Mouse (Mus musculus) MEL (cell line): ENCODE data around the gene Rergl. TPM values are rescaled to one million over a fixed set of nuclear protein-coding genes. Genes with fewer than 3 reads are reported as not detected.
A peak's percentile ranks its signal among the peaks of the same experiment; 100 is the strongest.

ENCODE experiments used
- DNase-seq: peaks from one replicate; pipeline ENCODE4 v3.0.0; 2011; ENCODE audit warnings: low read depth, low spot score
- H3K27ac ChIP-seq: 2 replicates; pipeline ENCODE4 v1.5.1; 2012; ENCODE audit warnings: low read depth, mild to moderate bottlenecking, control low read depth, low read length, moderate library complexity; ENCODE audit not compliant: control insufficient read depth
- H3K27me3 ChIP-seq, 2 experiments: fragments of 150-350 bp in 1 of 2; sonication (generic) in 1 of 2; 2 replicates each; pipeline ENCODE4 v1.6.1; 2012; ENCODE audit warnings: low read length in 2 of 2, mild to moderate bottlenecking in 2 of 2, improper control_type of control experiment in 1 of 2, moderate library complexity in 1 of 2; ENCODE audit not compliant: insufficient read depth in 2 of 2, control insufficient read depth in 1 of 2
- H3K36me3 ChIP-seq, 2 experiments: 2 replicates each; pipeline ENCODE4 v1.6.1; 2012 to 2014; ENCODE audit warnings: low read length in 2 of 2, improper control_type of control experiment in 1 of 2, inconsistent platforms in 1 of 2, mild to moderate bottlenecking in 1 of 2; ENCODE audit not compliant: insufficient read depth in 2 of 2, control insufficient read depth in 1 of 2
- H3K4me1 ChIP-seq, 2 experiments: fragments of 150-350 bp in 1 of 2; sonication (generic) in 1 of 2; 2 replicates each; pipeline ENCODE4 v1.6.1; 2012; ENCODE audit warnings: low read length in 2 of 2, improper control_type of control experiment in 1 of 2, mild to moderate bottlenecking in 1 of 2; ENCODE audit not compliant: insufficient read depth in 2 of 2, control insufficient read depth in 1 of 2
- H3K4me3 ChIP-seq, 2 experiments: fragments of 150-350 bp in 1 of 2; sonication (generic) in 1 of 2; 2 replicates each; pipeline ENCODE4 v1.5.1; 2012; ENCODE audit warnings: low read depth in 2 of 2, low read length in 2 of 2, mild to moderate bottlenecking in 2 of 2, moderate library complexity in 2 of 2, control low read depth in 1 of 2, improper control_type of control experiment in 1 of 2; ENCODE audit not compliant: control insufficient read depth in 1 of 2, insufficient read depth in 1 of 2
- H3K79me2 ChIP-seq: 2 replicates; pipeline ENCODE4 v1.6.1; 2012; ENCODE audit warnings: mild to moderate bottlenecking, low read length, moderate library complexity; ENCODE audit not compliant: control insufficient read depth, poor library complexity, insufficient read depth
- H3K9ac ChIP-seq: 2 replicates; pipeline ENCODE4 v1.6.1; 2012; ENCODE audit warnings: low read depth, mild to moderate bottlenecking, control low read depth, low read length, moderate library complexity; ENCODE audit not compliant: control insufficient read depth, poor library complexity, severe bottlenecking
- H3K9me3 ChIP-seq: fragments of 150-350 bp; sonication (generic); replicated peaks from 2 replicates; pipeline ENCODE4 v1.6.1; 2012; ENCODE audit warnings: mild to moderate bottlenecking, low read length, improper control_type of control experiment, moderate library complexity; ENCODE audit not compliant: insufficient read depth
- BHLHE40 ChIP-seq: IDR thresholded peaks from 2 replicates; pipeline ENCODE4 v1.6.1; 2012; ENCODE audit warnings: low read depth, mild to moderate bottlenecking, inconsistent platforms, low read length, improper control_type of control experiment, borderline replicate concordance
- CHD1 ChIP-seq: IDR thresholded peaks from 2 replicates; pipeline ENCODE4 v1.6.1; 2012; ENCODE audit warnings: low read depth, mild to moderate bottlenecking, inconsistent platforms, low read length, improper control_type of control experiment
- CTCF ChIP-seq, 3 experiments: IDR thresholded peaks in 2 of 3; conservative IDR thresholded peaks in 1 of 3; 2 replicates each; pipeline ENCODE4 v1.5.1; 2011 to 2012; ENCODE audit warnings: low read length in 3 of 3, low read depth in 2 of 3, mild to moderate bottlenecking in 2 of 3, improper control_type of control experiment in 1 of 3, inconsistent platforms in 1 of 3, mixed read lengths in 1 of 3, moderate library complexity in 1 of 3; ENCODE audit not compliant: control insufficient read depth in 1 of 3, insufficient read depth in 1 of 3, poor library complexity in 1 of 3, severe bottlenecking in 1 of 3
- E2F4 ChIP-seq: IDR thresholded peaks from 2 replicates; pipeline ENCODE4 v1.6.1; 2011; ENCODE audit warnings: low read depth, low read length, improper control_type of control experiment, borderline replicate concordance
- EP300 ChIP-seq, 2 experiments: IDR thresholded peaks; 2 replicates each; pipeline ENCODE4 v1.6.1; 2011; ENCODE audit warnings: improper control_type of control experiment in 2 of 2, low read length in 2 of 2, low read depth in 1 of 2, mild to moderate bottlenecking in 1 of 2
- GABPA ChIP-seq: IDR thresholded peaks from 2 replicates; pipeline ENCODE4 v1.6.1; 2012; ENCODE audit warnings: low read depth, mild to moderate bottlenecking, inconsistent platforms, low read length, improper control_type of control experiment, moderate library complexity
- GATA1 ChIP-seq: IDR thresholded peaks from 2 replicates; pipeline ENCODE4 v1.6.1; 2011; ENCODE audit warnings: low read depth, low read length, improper control_type of control experiment
- HCFC1 ChIP-seq: IDR thresholded peaks from 2 replicates; pipeline ENCODE4 v1.6.1; 2012; ENCODE audit warnings: low read depth, mild to moderate bottlenecking, inconsistent platforms, low read length, improper control_type of control experiment, moderate library complexity
- KAT2A ChIP-seq: conservative IDR thresholded peaks from 2 replicates; pipeline ENCODE4 v1.6.1; 2012; ENCODE audit warnings: low read depth, low read length, improper control_type of control experiment, inconsistent platforms
- MAX ChIP-seq: IDR thresholded peaks from 2 replicates; pipeline ENCODE4 v1.6.1; 2011; ENCODE audit warnings: low read length, improper control_type of control experiment
- MAZ ChIP-seq: IDR thresholded peaks from 2 replicates; pipeline ENCODE4 v1.6.1; 2012; ENCODE audit warnings: low read depth, mild to moderate bottlenecking, inconsistent platforms, low read length, improper control_type of control experiment
- MYC ChIP-seq: IDR thresholded peaks from 2 replicates; pipeline ENCODE4 v1.6.1; 2011; ENCODE audit warnings: low read depth, mild to moderate bottlenecking, low read length, improper control_type of control experiment, moderate library complexity
- NRF1 ChIP-seq: IDR thresholded peaks from 2 replicates; pipeline ENCODE4 v1.6.1; 2014; ENCODE audit warnings: low read depth, mild to moderate bottlenecking, inconsistent platforms, low read length, improper control_type of control experiment, moderate library complexity; ENCODE audit not compliant: poor library complexity, insufficient read depth, severe bottlenecking
- POLR2A ChIP-seq, 2 experiments: IDR thresholded peaks; 2 replicates each; pipeline ENCODE4 v1.6.1; 2011 to 2012; ENCODE audit warnings: low read length in 2 of 2, mild to moderate bottlenecking in 2 of 2, control low read depth in 1 of 2, improper control_type of control experiment in 1 of 2, low read depth in 1 of 2, moderate library complexity in 1 of 2; ENCODE audit not compliant: control insufficient read depth in 1 of 2, insufficient read depth in 1 of 2, poor library complexity in 1 of 2
- POLR2AphosphoS5 ChIP-seq: IDR thresholded peaks from 2 replicates; pipeline ENCODE4 v1.6.1; 2012; ENCODE audit warnings: low read depth, borderline replicate concordance, mild to moderate bottlenecking, inconsistent platforms, low read length, moderate library complexity, mixed read lengths
- RAD21 ChIP-seq: IDR thresholded peaks from 2 replicates; pipeline ENCODE4 v1.6.1; 2011; ENCODE audit warnings: mild to moderate bottlenecking, low read depth, low read length, improper control_type of control experiment
- RCOR1 ChIP-seq: IDR thresholded peaks from 2 replicates; pipeline ENCODE4 v1.6.1; 2012; ENCODE audit warnings: low read depth, mild to moderate bottlenecking, inconsistent platforms, low read length, improper control_type of control experiment
- SMC3 ChIP-seq: IDR thresholded peaks from 2 replicates; pipeline ENCODE4 v1.6.1; 2011; ENCODE audit warnings: low read depth, low read length, improper control_type of control experiment
- TAL1 ChIP-seq: IDR thresholded peaks from 2 replicates; pipeline ENCODE4 v1.6.1; 2012; ENCODE audit warnings: mild to moderate bottlenecking, inconsistent platforms, low read length, moderate library complexity, mixed read lengths
- TCF12 ChIP-seq: IDR thresholded peaks from 2 replicates; pipeline ENCODE4 v1.6.1; 2014; ENCODE audit warnings: low read depth, mild to moderate bottlenecking, inconsistent platforms, low read length, improper control_type of control experiment, moderate library complexity
- UBTF ChIP-seq: IDR thresholded peaks from 2 replicates; pipeline ENCODE4 v1.6.1; 2012; ENCODE audit warnings: low read depth, mild to moderate bottlenecking, inconsistent platforms, low read length, improper control_type of control experiment, moderate library complexity, borderline replicate concordance; ENCODE audit not compliant: insufficient read depth
- USF2 ChIP-seq, 2 experiments: IDR thresholded peaks; 2 replicates each; pipeline ENCODE4 v1.6.1; 2011 to 2012; ENCODE audit warnings: improper control_type of control experiment in 2 of 2, low read length in 2 of 2, borderline replicate concordance in 1 of 2, inconsistent platforms in 1 of 2, low read depth in 1 of 2, mild to moderate bottlenecking in 1 of 2; ENCODE audit not compliant: insufficient read depth in 1 of 2
- ZC3H11A ChIP-seq: IDR thresholded peaks from 2 replicates; pipeline ENCODE4 v1.6.1; 2012; ENCODE audit warnings: low read depth, mild to moderate bottlenecking, inconsistent platforms, low read length, improper control_type of control experiment
- ZKSCAN1 ChIP-seq: IDR thresholded peaks from 2 replicates; pipeline ENCODE4 v1.6.1; 2012; ENCODE audit warnings: low read depth, mild to moderate bottlenecking, inconsistent platforms, low read length, improper control_type of control experiment, moderate library complexity
- ZNF384 ChIP-seq: IDR thresholded peaks from 2 replicates; pipeline ENCODE4 v1.6.1; 2012; ENCODE audit warnings: low read depth, mild to moderate bottlenecking, inconsistent platforms, low read length, improper control_type of control experiment
- polyA plus RNA-seq, 2 experiments: library from polyadenylated mRNA; stranded (reverse) in 1 of 2; unstranded in 1 of 2; fragments of >175 nt in 1 of 2; fragments of >200 nt in 1 of 2; gene quantifications; 2 replicates each; pipeline versions ENCODE4 v1.2.1 to v1.2.4; 2012; ENCODE audit warnings: low replicate concordance in 2 of 2, low read depth in 1 of 2; ENCODE audit not compliant: insufficient read length in 2 of 2, insufficient read depth in 1 of 2, missing spikeins in 1 of 2
- total RNA-seq: library from RNA; depleted of rRNA; stranded (reverse); fragments of 300-350 nt; gene quantifications from 2 replicates; pipeline ENCODE4 v1.2.3, GENCODE M21; 2012; rRNA removed

The Rergl gene
- not detected in 2 replicates for total RNA-seq
- not detected for polyA plus RNA-seq

DNA sequence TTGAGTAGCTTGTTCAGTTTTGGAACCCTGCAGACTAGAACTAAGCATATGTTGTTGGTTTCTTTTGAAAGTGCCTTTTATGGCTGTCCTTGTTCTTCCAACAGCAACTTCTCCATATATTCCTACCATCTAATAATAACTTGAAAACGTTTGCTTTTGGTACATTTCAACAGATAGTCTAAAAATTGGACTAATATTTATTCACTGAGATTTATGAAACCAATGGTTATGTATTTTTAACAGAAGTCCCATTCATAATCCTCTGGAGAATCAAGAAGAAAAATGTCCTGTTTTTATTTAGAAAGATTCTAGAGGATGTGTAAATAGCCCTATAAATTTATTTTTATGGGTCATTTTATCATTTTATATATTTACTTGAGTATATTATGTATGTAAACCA, at the start of gene Rergl:
Gene Rergl, minus strand, starts transcription at position 101 of the 400 bp plus-strand sequence.
- Histone ChIP-seq H3K36me3 (no peaks in the 10 kb centered on the region), H3K27ac (no peak within 1 kb of the TSS), H3K79me2 (no peaks in the 10 kb centered on the region), H3K9ac (no peak within 1 kb of the TSS), H3K27me3 (no peaks in the 10 kb centered on the region), H3K9me3 (no peaks in the 10 kb centered on the region), H3K4me3 (no peak within 1 kb of the TSS), H3K4me1 (no peaks in the 10 kb centered on the region)
- TF ChIP-seq HCFC1 (no peak), GABPA (no peak), NRF1 (no peak)
- DNase-seq: no peak

DNA sequence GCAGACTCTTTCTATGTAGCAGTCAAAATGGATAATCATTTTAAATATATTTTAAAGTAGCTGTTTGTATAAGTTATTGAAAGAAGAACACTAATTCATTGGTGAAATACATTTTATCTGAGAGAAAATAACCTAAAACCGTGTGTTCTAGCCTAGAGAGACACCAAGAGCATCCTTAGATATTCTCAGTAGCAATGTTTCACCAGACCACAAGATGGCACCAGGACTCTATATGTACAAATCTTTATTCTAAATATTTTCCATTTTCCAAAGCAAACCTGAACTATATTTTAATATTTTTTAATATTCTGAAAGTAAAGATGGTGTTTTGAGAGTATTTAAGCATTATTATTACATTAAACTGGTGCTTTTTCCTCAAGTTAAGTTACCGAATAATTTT, 36.7 kb upstream of the Rergl start:
- Histone ChIP-seq H3K36me3 (no peaks in the 10 kb centered on the region), H3K79me2 (no peaks in the 10 kb centered on the region), H3K9ac (no peak overlapping the region), H3K4me3 (no peak overlapping the region), H3K27ac (no peak overlapping the region), H3K9me3 (no peaks in the 10 kb centered on the region), H3K4me1 (no peaks in the 10 kb centered on the region), H3K27me3 (no peaks in the 10 kb centered on the region)
- peak; percentile 58 for TF ChIP-seq RAD21
- TF ChIP-seq SMC3: peak; percentile 34
- TF ChIP-seq MAX: no peak
- no peak for TF ChIP-seq E2F4
- no peak for TF ChIP-seq POLR2A (IDR thresholded peaks at IDR 0.05; ENCODE audit: control insufficient read depth in 1 of 2, insufficient read depth in 1 of 2, low read depth in 1 of 2, low read length in 2 of 2, poor library complexity in 1 of 2)
- TF ChIP-seq GATA1: no peak
- no peak for TF ChIP-seq ZC3H11A
- TF ChIP-seq GABPA: no peak
- TF ChIP-seq CTCF (IDR thresholded peaks at IDR 0.05 in 2 of 3, conservative IDR thresholded peaks at IDR 0.05 in 1 of 3; ENCODE audit: control insufficient read depth in 1 of 3, insufficient read depth in 1 of 3, low read depth in 2 of 3, low read length in 3 of 3, poor library complexity in 1 of 3, severe bottlenecking in 1 of 3): peak in 1 of 3 experiments; percentile 41; a peak in 2 of 6 replicates
- TF ChIP-seq CHD1: no peak
- peak; percentile 8 for DNase-seq

DNA sequence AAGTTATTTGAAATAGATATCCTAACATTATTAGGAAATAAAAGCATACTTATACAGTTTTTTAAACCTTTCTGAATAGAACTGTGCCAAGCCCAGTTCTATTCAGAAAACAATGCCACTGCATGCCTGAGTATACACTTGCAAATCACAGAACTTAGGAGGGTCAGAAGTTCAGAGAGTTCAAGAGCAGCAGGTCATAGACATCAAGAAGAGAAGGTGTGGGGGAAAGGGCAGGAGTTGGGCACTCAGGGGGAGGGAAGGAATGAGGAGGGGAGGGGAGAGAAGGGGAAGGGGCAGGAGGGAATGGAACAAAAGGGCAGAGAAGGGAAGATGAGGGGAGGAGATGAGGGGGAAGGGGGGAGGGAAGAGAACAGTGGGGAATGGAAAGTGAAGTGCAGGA, 23.6 kb upstream of the Rergl start:
- H3K79me2 ChIP-seq: no peaks in the 10 kb centered on the region
- no peak overlapping the region for H3K27ac ChIP-seq
- H3K4me3 ChIP-seq: no peak overlapping the region
- H3K4me1 ChIP-seq: no peaks in the 10 kb centered on the region
- H3K36me3 ChIP-seq: no peaks in the 10 kb centered on the region
- H3K9ac ChIP-seq: no peak overlapping the region
- H3K27me3 ChIP-seq: no peaks in the 10 kb centered on the region
- no peaks in the 10 kb centered on the region; the same call in 1 of the 2 replicates for H3K9me3 ChIP-seq
- no peak for DNase-seq
- no peak for TF ChIP-seq TAL1
- no peak for TF ChIP-seq BHLHE40
- TF ChIP-seq KAT2A: no peak
- no peak for TF ChIP-seq MYC
- no peak for TF ChIP-seq RCOR1
- TF ChIP-seq ZC3H11A: no peak
- TF ChIP-seq CTCF (IDR thresholded peaks at IDR 0.05 in 2 of 3, conservative IDR thresholded peaks at IDR 0.05 in 1 of 3; ENCODE audit: control insufficient read depth in 1 of 3, insufficient read depth in 1 of 3, low read depth in 2 of 3, low read length in 3 of 3, poor library complexity in 1 of 3, severe bottlenecking in 1 of 3): no peak
- TF ChIP-seq MAZ: no peak
- TF ChIP-seq SMC3: no peak
- TF ChIP-seq TCF12: no peak
- TF ChIP-seq ZNF384: no peak
- no peak for TF ChIP-seq POLR2AphosphoS5
- no peak for TF ChIP-seq USF2 (IDR thresholded peaks at IDR 0.05; ENCODE audit: borderline replicate concordance in 1 of 2, insufficient read depth in 1 of 2, low read depth in 1 of 2, low read length in 2 of 2)
- no peak for TF ChIP-seq CHD1
- no peak for TF ChIP-seq MAX
- no peak for TF ChIP-seq ZKSCAN1
- TF ChIP-seq HCFC1: no peak
- TF ChIP-seq EP300 (IDR thresholded peaks at IDR 0.05; ENCODE audit: low read depth in 1 of 2, low read length in 2 of 2): no peak
- no peak for TF ChIP-seq UBTF
